14 mouse cellular contexts compared by ENCODE assay signal in genomic region chr15:18817707-18818106, GRCm38 (mm10). TPM values are rescaled to one million over a fixed set of nuclear protein-coding genes. Genes with fewer than 3 reads are reported as not detected.
DNase-seq lines count a peak whose midpoint lies in the region; ATAC-seq and TF ChIP-seq lines count a peak whose summit lies in the region.
"Had no signal": no experiment of that assay in that cellular context is flagged by ENCODE, and none has a peak within 500 bp of the region (broad histone marks: within the 10 kb centered on the region; RNA-seq: fewer than 3 reads in every experiment).

No protein-coding gene starts in this region.

- H3K4me3 ChIP-seq in hindbrain, embryonic 13.5 days, result peak overlapping the region; percentile 48
- H3K4me3 ChIP-seq in hindbrain, embryonic 10.5 days, result no peak overlapping the region
- H3K4me3 ChIP-seq in embryonic facial prominence, embryonic 14.5 days (ENCODE audit: low read depth, low read length), result no peak overlapping the region
- H3K4me3 ChIP-seq in midbrain, embryonic 16.5 days (ENCODE audit: low read depth, low read length), result no peak overlapping the region
- H3K4me3 ChIP-seq in kidney, embryonic 14.5 days (ENCODE audit: low read length), result no peak overlapping the region

- no peaks in the 10 kb centered on the region for H3K36me3 ChIP-seq in hindbrain, embryonic 13.5 days
- no peaks in the 10 kb centered on the region for H3K36me3 ChIP-seq in hindbrain, embryonic 10.5 days
- no peaks in the 10 kb centered on the region for H3K36me3 ChIP-seq in embryonic facial prominence, embryonic 14.5 days (ENCODE audit: control insufficient read depth, insufficient read depth, low read length)
- no peaks in the 10 kb centered on the region for H3K36me3 ChIP-seq in midbrain, embryonic 16.5 days (ENCODE audit: control insufficient read depth, insufficient read depth, low read length)
- no peaks in the 10 kb centered on the region for H3K36me3 ChIP-seq in kidney, embryonic 14.5 days (ENCODE audit: control insufficient read depth, insufficient read depth, low read length)
- H3K36me3 ChIP-seq: heart, embryonic 13.5 days had no signal

- H3K27ac ChIP-seq in hindbrain, embryonic 13.5 days, result no peak overlapping the region
- H3K27ac ChIP-seq in hindbrain, embryonic 10.5 days, result no peak overlapping the region
- H3K27ac ChIP-seq in embryonic facial prominence, embryonic 14.5 days (replicated peaks; ENCODE audit: low read depth, low read length), result no peak overlapping the region
- H3K27ac ChIP-seq in midbrain, embryonic 16.5 days (ENCODE audit: low read length), result no peak overlapping the region; the same call in 1 of the 2 replicates
- H3K27ac ChIP-seq in kidney, embryonic 14.5 days (ENCODE audit: low read depth, low read length), result no peak overlapping the region
- H3K27ac ChIP-seq: heart, embryonic 13.5 days had no signal

- TF ChIP-seq CTCF in brain, embryonic 14.5 days (IDR thresholded peaks at IDR 0.05; ENCODE audit: borderline replicate concordance, extremely low read depth, insufficient read depth, insufficient read length), result no peak

- H3K9ac ChIP-seq in hindbrain, embryonic 13.5 days, result no peak overlapping the region
- no peak overlapping the region for H3K9ac ChIP-seq in embryonic facial prominence, embryonic 14.5 days (ENCODE audit: low read depth, low read length)
- H3K9ac ChIP-seq in midbrain, embryonic 16.5 days (ENCODE audit: low read depth, low read length), result no peak overlapping the region
- H3K9ac ChIP-seq in kidney, embryonic 14.5 days (ENCODE audit: low read depth, low read length), result no peak overlapping the region
- H3K9ac ChIP-seq: liver, postnatal 0 days had no signal

- TF ChIP-seq POLR2A in brain, embryonic 14.5 days (IDR thresholded peaks at IDR 0.05; ENCODE audit: borderline replicate concordance, extremely low read depth, insufficient read depth, insufficient read length, poor library complexity, severe bottlenecking), result no peak

- H3K4me2 ChIP-seq in hindbrain, embryonic 13.5 days, result peak overlapping the region; percentile 60
- H3K4me2 ChIP-seq in embryonic facial prominence, embryonic 14.5 days (ENCODE audit: low read depth, low read length), result peak overlapping the region; percentile 64; the same call in 1 of the 2 replicates
- H3K4me2 ChIP-seq in midbrain, embryonic 16.5 days (ENCODE audit: low read length), result peak overlapping the region; percentile 58; the same call in 1 of the 2 replicates
- no peak overlapping the region for H3K4me2 ChIP-seq in kidney, embryonic 14.5 days (replicated peaks; ENCODE audit: low read depth, low read length)

- peaks cover 16% of the 10 kb centered on the region for H3K4me1 ChIP-seq in hindbrain, embryonic 13.5 days (replicated peaks)
- peaks cover 15% of the 10 kb centered on the region for H3K4me1 ChIP-seq in hindbrain, embryonic 10.5 days (replicated peaks)
- no peaks in the 10 kb centered on the region for H3K4me1 ChIP-seq in embryonic facial prominence, embryonic 14.5 days (ENCODE audit: control insufficient read depth, insufficient read depth, low read length)
- H3K4me1 ChIP-seq in midbrain, embryonic 16.5 days (ENCODE audit: control insufficient read depth, insufficient read depth, low read length), result 0 out of 2 replicates have a peak, but pooled peaks cover 2% of the 10 kb centered on the region
- no peaks in the 10 kb centered on the region for H3K4me1 ChIP-seq in kidney, embryonic 14.5 days (ENCODE audit: control insufficient read depth, insufficient read depth, low read length)

- 69% methylated on average over 3 of the region's 3 CpGs for WGBS in hindbrain, embryonic 13.5 days
- WGBS in hindbrain, embryonic 10.5 days, result 79% methylated on average over 3 of the region's 3 CpGs
- WGBS in embryonic facial prominence, embryonic 14.5 days, result 74% methylated on average over 3 of the region's 3 CpGs
- 62% methylated on average over 3 of the region's 3 CpGs for WGBS in midbrain, embryonic 16.5 days
- 86% methylated on average over 3 of the region's 3 CpGs for WGBS in kidney, embryonic 14.5 days

- no peak for ATAC-seq in hindbrain, embryonic 13.5 days (ENCODE audit: low FRiP score)
- ATAC-seq in embryonic facial prominence, embryonic 14.5 days (ENCODE audit: low read depth), result no peak
- no peak for ATAC-seq in midbrain, embryonic 16.5 days
- no peak for ATAC-seq in kidney, embryonic 14.5 days (ENCODE audit: low FRiP score, low TSS enrichment)
- ATAC-seq: liver, postnatal 0 days had no signal

- no peak for DNase-seq in hindbrain, embryonic 10.5 days (ENCODE audit: low spot score)
- DNase-seq in brain, embryonic 14.5 days (ENCODE audit: low read depth), result peak; percentile 61
- no peak for DNase-seq in embryonic facial prominence, embryonic 14.5 days (ENCODE audit: low spot score)
- DNase-seq in left cerebral cortex, adult 11 months (ENCODE audit: low spot score), result no peak
- DNase-seq: heart, adult 11 months; kidney, adult 9 months; kidney, postnatal 36 days; liver, postnatal 0 days had no signal

- H3K27me3 ChIP-seq in hindbrain, embryonic 13.5 days, result no peaks in the 10 kb centered on the region
- H3K27me3 ChIP-seq in hindbrain, embryonic 10.5 days (ENCODE audit: insufficient read depth, poor library complexity, severe bottlenecking), result no peaks in the 10 kb centered on the region
- no peaks in the 10 kb centered on the region for H3K27me3 ChIP-seq in embryonic facial prominence, embryonic 14.5 days (replicated peaks; ENCODE audit: control insufficient read depth, insufficient read depth, low read length)
- no peaks in the 10 kb centered on the region for H3K27me3 ChIP-seq in midbrain, embryonic 16.5 days (ENCODE audit: control insufficient read depth, insufficient read depth, low read depth, low read length)
- no peaks in the 10 kb centered on the region for H3K27me3 ChIP-seq in kidney, embryonic 14.5 days (ENCODE audit: control insufficient read depth, insufficient read depth, low read length)
- H3K27me3 ChIP-seq: heart, embryonic 13.5 days had no signal

- H3K9me3 ChIP-seq in hindbrain, embryonic 13.5 days, result no peaks in the 10 kb centered on the region
- H3K9me3 ChIP-seq in hindbrain, embryonic 10.5 days, result no peaks in the 10 kb centered on the region
- H3K9me3 ChIP-seq in embryonic facial prominence, embryonic 14.5 days (ENCODE audit: control insufficient read depth, low read length), result no peaks in the 10 kb centered on the region
- no peaks in the 10 kb centered on the region for H3K9me3 ChIP-seq in midbrain, embryonic 16.5 days (replicated peaks; ENCODE audit: control insufficient read depth, low read length, poor library complexity, severe bottlenecking)
- no peaks in the 10 kb centered on the region for H3K9me3 ChIP-seq in kidney, embryonic 14.5 days (ENCODE audit: control insufficient read depth, low read length)
- H3K9me3 ChIP-seq: heart, embryonic 13.5 days had no signal

RNA-seq across cellular contexts. Expression of gene Cdh10, which starts 1.0 kb away (rescaled TPM):
- polyA plus RNA-seq in hindbrain, embryonic 13.5 days (2015; fragmentation: Nextera tagmentation; extraction: Ambion mirVana), result 18.5 and 19.7 TPM in 2 replicates
- polyA plus RNA-seq in hindbrain, embryonic 10.5 days (2016; fragmentation: Nextera tagmentation; extraction: Ambion mirVana), result 2.2 and 4.1 TPM in 2 replicates
- 13.5 and 18.9 TPM in 2 replicates for polyA plus RNA-seq in brain, embryonic 14.5 days (2012; rRNA removed)
- polyA plus RNA-seq in embryonic facial prominence, embryonic 14.5 days (2014; fragmentation: Nextera tagmentation; extraction: Ambion mirVana), result 4.4 and 5.5 TPM in 2 replicates
- polyA plus RNA-seq in midbrain, embryonic 16.5 days (2015; fragmentation: Nextera tagmentation; extraction: Ambion mirVana), result 20.5 and 26.9 TPM in 2 replicates
- polyA plus RNA-seq in kidney, embryonic 14.5 days (2014; fragmentation: Nextera tagmentation; extraction: Ambion mirVana), result 0.59 and 0.87 TPM in 2 replicates
- polyA plus RNA-seq: liver, adult 2 months; liver, postnatal 0 days; small intestine, adult 2 months had no signal
